Mouse (Mus musculus): Measurements from ENCODE around the gene Krtdap.

DNA sequence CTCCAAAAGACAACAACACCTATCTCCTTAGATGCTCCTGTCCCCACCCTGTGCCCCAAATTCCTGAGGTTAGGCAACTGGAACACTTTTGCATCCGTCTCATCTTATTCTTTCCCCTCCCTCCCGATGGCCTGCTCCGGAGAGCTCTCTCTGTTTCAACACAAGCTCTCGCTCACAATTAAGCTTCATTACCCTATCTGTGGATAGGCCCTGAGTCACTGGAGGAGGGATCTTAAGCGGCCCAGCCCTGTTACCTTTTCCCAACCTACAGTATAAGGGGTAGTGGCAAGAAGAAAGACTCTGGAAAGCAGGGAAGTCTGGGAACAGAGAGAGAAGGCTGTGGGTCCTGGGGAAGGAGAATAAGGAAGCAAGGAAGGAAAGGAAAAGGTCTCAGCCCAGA lies 24.2 kb upstream of the Krtdap start, which contains the start of gene Dmkn:
- TF ChIP-seq CTCF (conservative IDR thresholded peaks at IDR 0.05; ENCODE audit: low read length) (no peak), NANOG (IDR thresholded peaks at IDR 0.05; ENCODE audit: borderline replicate concordance, low read length) (no peak)

All from E14TG2a.4 (cell line).